Comparison of ENCODE assay signal across 20 mouse cellular contexts in genomic region chr7:138199333-138200058, GRCm38 (mm10).
DNase-seq lines count a peak whose midpoint lies in the region; ATAC-seq and TF ChIP-seq lines count a peak whose summit lies in the region.
"Had no signal": no experiment of that assay in that cellular context is flagged by ENCODE, and none has a peak within 500 bp of the region (broad histone marks: within the 10 kb centered on the region; RNA-seq: fewer than 3 reads in every experiment).

No protein-coding gene starts in this region.

- no peak for DNase-seq in kidney, postnatal 14 days
- peak; percentile 72 for DNase-seq in right cerebral cortex, adult 18-20 months
- no peak for DNase-seq in right cerebral cortex, postnatal 4 days
- DNase-seq in limb, embryonic 14.5 days (ENCODE audit: low spot score), result peak; percentile 42
- DNase-seq in lung, postnatal 25 days (ENCODE audit: low spot score), result no peak
- no peak for DNase-seq in liver, embryonic 11.5 days (ENCODE audit: low spot score)
- no peak for DNase-seq in thymus, postnatal 36 days
- DNase-seq: adrenal gland, postnatal 10 days; cerebellum, adult 9-11 months; gastrocnemius, postnatal 14 days; lung, postnatal 36 days had no signal

- 8% methylated on average over 10 of the region's 10 CpGs for WGBS in kidney, embryonic 14.5 days
- WGBS in limb, embryonic 14.5 days, result 9% methylated on average over 10 of the region's 10 CpGs
- 67% methylated on average over 10 of the region's 10 CpGs for WGBS in liver, embryonic 11.5 days

- H3K4me1 ChIP-seq in kidney, embryonic 14.5 days (ENCODE audit: control insufficient read depth, insufficient read depth, low read length), result peaks cover 13% of the 10 kb centered on the region; the same call in 1 of the 2 replicates
- peaks cover 15% of the 10 kb centered on the region for H3K4me1 ChIP-seq in limb, embryonic 14.5 days (ENCODE audit: control insufficient read depth, insufficient read depth, low read length)
- H3K4me1 ChIP-seq in liver, embryonic 11.5 days (replicated peaks; ENCODE audit: control insufficient read depth, insufficient read depth, low read length), result no peaks in the 10 kb centered on the region
- H3K4me1 ChIP-seq: embryonic facial prominence, embryonic 13.5 days; forebrain, embryonic 10.5 days; heart, embryonic 12.5 days; hindbrain, embryonic 10.5 days; liver, embryonic 15.5 days; midbrain, embryonic 13.5 days had no signal

- no peak overlapping the region for H3K4me3 ChIP-seq in kidney, embryonic 14.5 days (ENCODE audit: low read length)
- no peak overlapping the region for H3K4me3 ChIP-seq in limb, embryonic 14.5 days (replicated peaks; ENCODE audit: low read length)
- no peak overlapping the region for H3K4me3 ChIP-seq in liver, embryonic 11.5 days (ENCODE audit: low read depth, low read length)
- H3K4me3 ChIP-seq: embryonic facial prominence, embryonic 13.5 days; forebrain, embryonic 10.5 days; heart, embryonic 12.5 days; hindbrain, embryonic 10.5 days; liver, embryonic 15.5 days; midbrain, embryonic 13.5 days had no signal

- H3K27me3 ChIP-seq in kidney, embryonic 14.5 days (ENCODE audit: control insufficient read depth, insufficient read depth, low read length), result no peaks in the 10 kb centered on the region
- H3K27me3 ChIP-seq in limb, embryonic 14.5 days (ENCODE audit: control insufficient read depth, insufficient read depth, low read length), result no peaks in the 10 kb centered on the region
- no peaks in the 10 kb centered on the region for H3K27me3 ChIP-seq in liver, embryonic 11.5 days (replicated peaks; ENCODE audit: control insufficient read depth, insufficient read depth, low read length)
- H3K27me3 ChIP-seq: embryonic facial prominence, embryonic 13.5 days; liver, embryonic 15.5 days; midbrain, embryonic 13.5 days had no signal

- H3K27ac ChIP-seq in kidney, embryonic 14.5 days (ENCODE audit: low read depth, low read length), result no peak overlapping the region; the same call in 1 of the 2 replicates
- H3K27ac ChIP-seq in limb, embryonic 14.5 days (replicated peaks; ENCODE audit: low read depth, low read length), result no peak overlapping the region
- H3K27ac ChIP-seq in liver, embryonic 11.5 days (ENCODE audit: low read depth, low read length), result no peak overlapping the region
- H3K27ac ChIP-seq: embryonic facial prominence, embryonic 13.5 days; forebrain, embryonic 10.5 days; hindbrain, embryonic 10.5 days; liver, embryonic 15.5 days; midbrain, embryonic 13.5 days had no signal

- H3K4me2 ChIP-seq in kidney, embryonic 14.5 days (replicated peaks; ENCODE audit: low read depth, low read length), result peak overlapping the region; percentile 11; the same call in 1 of the 2 replicates
- H3K4me2 ChIP-seq in limb, embryonic 14.5 days (replicated peaks; ENCODE audit: low read depth, low read length, severe bottlenecking), result no peak overlapping the region
- H3K4me2 ChIP-seq in liver, embryonic 11.5 days, result no peak overlapping the region
- H3K4me2 ChIP-seq: embryonic facial prominence, embryonic 13.5 days; heart, embryonic 12.5 days; liver, embryonic 15.5 days; midbrain, embryonic 13.5 days had no signal

- H3K36me3 ChIP-seq in kidney, embryonic 14.5 days (ENCODE audit: control insufficient read depth, insufficient read depth, low read length), result no peaks in the 10 kb centered on the region
- H3K36me3 ChIP-seq in limb, embryonic 14.5 days (ENCODE audit: control insufficient read depth, insufficient read depth, low read length), result no peaks in the 10 kb centered on the region
- no peaks in the 10 kb centered on the region for H3K36me3 ChIP-seq in liver, embryonic 11.5 days (ENCODE audit: control insufficient read depth, insufficient read depth, low read length)
- H3K36me3 ChIP-seq: embryonic facial prominence, embryonic 13.5 days; forebrain, embryonic 10.5 days; G1E; heart, embryonic 12.5 days; hindbrain, embryonic 10.5 days; liver, embryonic 15.5 days; midbrain, embryonic 13.5 days had no signal

- no peak for TF ChIP-seq POLR2A in limb, embryonic 14.5 days (IDR thresholded peaks at IDR 0.05; ENCODE audit: borderline replicate concordance, extremely low read depth, insufficient read depth, insufficient read length)

- H3K9me3 ChIP-seq in kidney, embryonic 14.5 days (ENCODE audit: control insufficient read depth, low read length), result no peaks in the 10 kb centered on the region
- H3K9me3 ChIP-seq in limb, embryonic 14.5 days (ENCODE audit: control insufficient read depth, low read length), result no peaks in the 10 kb centered on the region
- no peaks in the 10 kb centered on the region for H3K9me3 ChIP-seq in liver, embryonic 11.5 days (ENCODE audit: control insufficient read depth, low read length)
- H3K9me3 ChIP-seq: embryonic facial prominence, embryonic 13.5 days; forebrain, embryonic 10.5 days; heart, embryonic 12.5 days; hindbrain, embryonic 10.5 days; liver, embryonic 15.5 days; midbrain, embryonic 13.5 days had no signal

- ATAC-seq in kidney, embryonic 14.5 days (ENCODE audit: low FRiP score, low TSS enrichment), result peak; percentile 92
- no peak for ATAC-seq in limb, embryonic 14.5 days (ENCODE audit: low FRiP score, low read depth)
- ATAC-seq in liver, embryonic 11.5 days (replicated peaks; ENCODE audit: low FRiP score), result no peak
- ATAC-seq: inflammation-experienced regulatory T-cells, adult 6 months; midbrain, embryonic 13.5 days had no signal

- H3K9ac ChIP-seq in kidney, embryonic 14.5 days (ENCODE audit: low read depth, low read length), result no peak overlapping the region
- H3K9ac ChIP-seq in limb, embryonic 14.5 days (ENCODE audit: low read depth, low read length, severe bottlenecking), result no peak overlapping the region
- H3K9ac ChIP-seq in liver, embryonic 11.5 days (ENCODE audit: low read depth, low read length), result no peak overlapping the region
- H3K9ac ChIP-seq: embryonic facial prominence, embryonic 13.5 days; heart, embryonic 12.5 days; liver, embryonic 15.5 days; midbrain, embryonic 13.5 days had no signal

Comparison
In these comparisons a context has a peak if more than half of its experiments do, and no peak if none do; other contexts are left out.
1. DNase-seq: peak in right cerebral cortex, adult 18-20 months (single experiment) and limb, embryonic 14.5 days (single experiment); none in kidney, postnatal 14 days (single experiment), right cerebral cortex, postnatal 4 days (single experiment), lung, postnatal 25 days (single experiment), liver, embryonic 11.5 days (single experiment) and thymus, postnatal 36 days (0 of 2).